Mouse (Mus musculus) liver, adult 2 months (tissue): ENCODE data around the gene Pif1.

Experiments
- CTCF ChIP-seq: fragments of 200-500 bp; IDR thresholded peaks from 2 replicates; pipeline ENCODE4 v1.5.1; 2011; ENCODE audit warnings: low read depth, low read length, control low read depth
- POLR2A ChIP-seq: fragments of 200-500 bp; IDR thresholded peaks from 2 replicates; pipeline ENCODE4 v1.6.1; 2011; ENCODE audit warnings: low read length, control low read depth; ENCODE audit not compliant: insufficient read depth; ENCODE audit errors: extremely low read depth

DNA sequence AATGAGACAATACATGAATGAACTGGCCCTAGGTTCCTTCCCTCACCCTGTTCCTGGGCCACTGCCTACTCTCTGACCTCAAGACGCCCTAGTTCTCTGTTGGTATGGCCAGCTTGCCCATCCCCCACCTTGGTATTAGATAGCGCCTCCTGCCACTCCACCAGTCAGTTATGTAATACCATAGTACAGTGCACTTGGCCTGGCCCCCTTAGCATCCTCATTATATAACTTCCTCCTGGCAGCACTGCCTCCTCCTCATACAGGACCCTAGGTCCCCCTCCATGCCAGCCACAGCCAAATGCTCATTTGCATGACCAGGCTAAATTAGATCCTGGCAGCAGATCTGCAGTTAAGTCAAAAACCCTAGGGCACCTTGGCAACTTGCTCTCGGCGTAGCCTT, 25.9 kb upstream of the Pif1 start:
- TF ChIP-seq CTCF (no peak), POLR2A (no peak)
